Mouse (Mus musculus): ENCODE measurements around the gene Hist1h3d. TPM values are rescaled to one million over a fixed set of nuclear protein-coding genes. Genes with fewer than 3 reads are reported as not detected.
"Not testable (repeated sequence)": the region's sequence is repeated elsewhere in the genome, so short reads cannot be mapped to it uniquely, and the experiment has no call there.

Gene Hist1h3d
- polyA plus RNA-seq, 1 experiment from 2014 or later = 4.6 TPM

GRCm38 (mm10) chr13:23544787-23545120 is 30.8 kb upstream of the Hist1h3d start:
- not testable (repeated sequence) for H3K4me1 ChIP-seq; H3K9me3 ChIP-seq; ATAC-seq (ENCODE audit: low FRiP score, low read depth); H3K36me3 ChIP-seq; H3K27me3 ChIP-seq
- Histone ChIP-seq H3K4me3 (peak overlapping the region; percentile 51), H3K4me2 (replicated peaks) (peak overlapping the region; percentile 63), H3K27ac (replicated peaks) (peak overlapping the region; percentile 92), H3K9ac (replicated peaks) (peak overlapping the region; percentile 59)
- 0% methylated on average over 11 of the region's 14 CpGs for WGBS

- WGBS = 82% methylated on average over 5 of the region's 5 CpGs
- peak overlapping the region; percentile 56; the same call in 1 of the 2 replicates for H3K27ac ChIP-seq (replicated peaks)
These were observed 28.9 kb upstream of the Hist1h3d start for GRCm38 (mm10) chr13:23546694-23547093.

DNA sequence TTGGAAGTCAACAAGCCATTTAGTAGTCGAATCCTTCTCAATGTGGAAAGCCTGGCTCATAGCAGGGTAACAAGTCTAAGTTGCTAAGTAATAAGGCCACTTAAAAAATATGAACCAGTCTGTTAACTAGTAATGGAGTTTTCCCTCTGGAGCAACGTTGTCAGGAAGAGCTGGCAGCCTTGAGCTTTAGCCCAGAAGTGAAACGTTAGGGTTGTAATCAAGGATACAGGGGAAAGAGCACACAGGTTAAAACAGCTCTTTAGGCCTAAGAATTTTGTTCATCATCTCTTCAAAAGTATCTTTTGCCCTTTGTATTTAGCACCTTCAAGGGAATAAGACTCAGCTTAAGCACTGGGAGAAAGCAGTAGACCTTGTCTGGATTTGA is 24.8 kb upstream of the Hist1h3d start:
- ATAC-seq (ENCODE audit: low FRiP score, low read depth) = no peak
- 9% methylated on average over 3 of the region's 3 CpGs for WGBS
- no peaks in the 10 kb centered on the region for H3K9me3 ChIP-seq
- peak overlapping the region; percentile 89 for H3K27ac ChIP-seq (replicated peaks)
- H3K27me3 ChIP-seq = no peaks in the 10 kb centered on the region
- H3K4me2 ChIP-seq (replicated peaks) = peak overlapping the region; percentile 58
- H3K9ac ChIP-seq (replicated peaks) = peak overlapping the region; percentile 53
- peak overlapping the region; percentile 45 for H3K4me3 ChIP-seq
- H3K4me1 ChIP-seq = peaks cover 17% of the 10 kb centered on the region; the same call in 1 of the 2 replicates
- no peaks in the 10 kb centered on the region for H3K36me3 ChIP-seq

More at GRCm38 (mm10) chr13:23546694-23547093, 28.9 kb upstream of the Hist1h3d start:
- no peaks in the 10 kb centered on the region for H3K36me3 ChIP-seq
- no peaks in the 10 kb centered on the region for H3K27me3 ChIP-seq
- no peaks in the 10 kb centered on the region for H3K9me3 ChIP-seq
- H3K4me3 ChIP-seq = no peak overlapping the region
- peaks cover 9% of the 10 kb centered on the region for H3K4me1 ChIP-seq
- ATAC-seq (ENCODE audit: low FRiP score, low read depth) = no peak
- no peak overlapping the region for H3K4me2 ChIP-seq (replicated peaks)
- no peak overlapping the region for H3K9ac ChIP-seq (replicated peaks)

DNA sequence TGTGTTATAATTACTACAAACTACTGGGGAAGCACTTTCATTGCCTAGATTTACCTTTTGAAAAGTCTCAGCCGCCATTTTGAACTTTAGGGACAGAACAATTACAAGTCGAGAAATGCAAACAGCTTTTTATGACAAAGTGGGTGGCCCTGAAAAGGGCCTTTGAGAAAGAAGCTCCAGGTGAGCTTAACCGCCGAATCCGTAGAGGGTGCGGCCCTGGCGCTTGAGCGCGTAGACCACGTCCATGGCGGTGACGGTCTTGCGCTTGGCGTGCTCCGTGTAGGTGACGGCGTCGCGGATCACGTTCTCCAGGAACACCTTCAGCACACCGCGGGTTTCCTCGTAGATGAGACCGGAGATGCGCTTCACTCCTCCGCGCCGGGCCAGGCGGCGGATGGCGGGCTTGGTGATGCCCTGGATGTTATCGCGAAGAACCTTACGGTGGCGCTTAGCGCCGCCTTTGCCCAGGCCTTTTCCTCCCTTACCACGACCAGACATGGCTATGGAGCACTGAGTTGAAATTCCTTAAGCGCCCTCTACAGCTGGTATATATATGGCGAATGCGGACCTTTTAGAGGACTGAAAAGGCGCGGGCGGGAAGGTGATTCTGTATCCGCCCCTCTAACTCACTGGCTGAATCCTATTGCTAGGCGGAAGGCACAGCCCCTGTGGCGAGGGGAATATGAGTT is 24.3 kb upstream of the Hist1h3d start, which contains the start of gene Hist1h4f:
Gene Hist1h4f, minus strand, starts transcription at position 503 of the 689 bp plus-strand sequence.
- H3K27ac ChIP-seq (replicated peaks) = peak within 1 kb of the TSS; percentile 89
- under 1% methylated on average over 47 of the region's 47 CpGs for WGBS
- peak; percentile 86 for ATAC-seq (ENCODE audit: low FRiP score, low read depth)
- H3K27me3 ChIP-seq, H3K36me3 ChIP-seq, H3K9me3 ChIP-seq: not testable (repeated sequence)
- peak within 1 kb of the TSS; percentile 53 for H3K9ac ChIP-seq (replicated peaks)
- H3K4me2 ChIP-seq (replicated peaks) = peak within 1 kb of the TSS; percentile 58
- peak within 1 kb of the TSS; percentile 45 for H3K4me3 ChIP-seq
- peaks cover 17% of the 10 kb centered on the region for H3K4me1 ChIP-seq

- Histone ChIP-seq H3K4me2 (replicated peaks) (peak overlapping the region; percentile 58), H3K4me3 (peak overlapping the region; percentile 45), H3K9ac (replicated peaks) (no peak overlapping the region; the same call in 1 of the 2 replicates), H3K27ac (replicated peaks) (peak overlapping the region; percentile 89), H3K36me3 (no peaks in the 10 kb centered on the region), H3K9me3 (no peaks in the 10 kb centered on the region), H3K4me1 (peaks cover 22% of the 10 kb centered on the region), H3K27me3 (no peaks in the 10 kb centered on the region)
- 51% methylated on average over 8 of the region's 8 CpGs for WGBS
- no peak for ATAC-seq (ENCODE audit: low FRiP score, low read depth)
These were observed 23.3 kb upstream of the Hist1h3d start for GRCm38 (mm10) chr13:23551931-23552914.

GRCm38 (mm10) chr13:23552962-23553361 is 22.6 kb upstream of the Hist1h3d start, which contains the start of gene Hist1h1d:
Gene Hist1h1d, plus strand, starts transcription at chr13:23553262.
- H3K27ac ChIP-seq (replicated peaks) = peak within 1 kb of the TSS; percentile 97
- no peak within 1 kb of the TSS for H3K9ac ChIP-seq (replicated peaks)
- H3K27me3 ChIP-seq = no peaks in the 10 kb centered on the region
- H3K36me3 ChIP-seq = no peaks in the 10 kb centered on the region
- peaks cover 22% of the 10 kb centered on the region for H3K4me1 ChIP-seq
- no peaks in the 10 kb centered on the region for H3K9me3 ChIP-seq
- peak within 1 kb of the TSS; percentile 98 for H3K4me2 ChIP-seq (replicated peaks)
- no peak within 1 kb of the TSS for H3K4me3 ChIP-seq
- no peak for ATAC-seq (ENCODE audit: low FRiP score, low read depth)

GRCm38 (mm10) chr13:23554393-23554792 is 21.2 kb upstream of the Hist1h3d start:
- 26% methylated on average over 9 of the region's 9 CpGs for WGBS
- H3K4me1 ChIP-seq = peaks cover 22% of the 10 kb centered on the region
- no peaks in the 10 kb centered on the region for H3K27me3 ChIP-seq
- H3K4me2 ChIP-seq (replicated peaks) = peak overlapping the region; percentile 98
- no peaks in the 10 kb centered on the region for H3K9me3 ChIP-seq
- no peak for ATAC-seq (ENCODE audit: low FRiP score, low read depth)
- peak overlapping the region; percentile 97 for H3K27ac ChIP-seq (replicated peaks)
- H3K4me3 ChIP-seq = peak overlapping the region; percentile 59
- peak overlapping the region; percentile 75; the same call in 1 of the 2 replicates for H3K9ac ChIP-seq (replicated peaks)
- no peaks in the 10 kb centered on the region for H3K36me3 ChIP-seq

DNA sequence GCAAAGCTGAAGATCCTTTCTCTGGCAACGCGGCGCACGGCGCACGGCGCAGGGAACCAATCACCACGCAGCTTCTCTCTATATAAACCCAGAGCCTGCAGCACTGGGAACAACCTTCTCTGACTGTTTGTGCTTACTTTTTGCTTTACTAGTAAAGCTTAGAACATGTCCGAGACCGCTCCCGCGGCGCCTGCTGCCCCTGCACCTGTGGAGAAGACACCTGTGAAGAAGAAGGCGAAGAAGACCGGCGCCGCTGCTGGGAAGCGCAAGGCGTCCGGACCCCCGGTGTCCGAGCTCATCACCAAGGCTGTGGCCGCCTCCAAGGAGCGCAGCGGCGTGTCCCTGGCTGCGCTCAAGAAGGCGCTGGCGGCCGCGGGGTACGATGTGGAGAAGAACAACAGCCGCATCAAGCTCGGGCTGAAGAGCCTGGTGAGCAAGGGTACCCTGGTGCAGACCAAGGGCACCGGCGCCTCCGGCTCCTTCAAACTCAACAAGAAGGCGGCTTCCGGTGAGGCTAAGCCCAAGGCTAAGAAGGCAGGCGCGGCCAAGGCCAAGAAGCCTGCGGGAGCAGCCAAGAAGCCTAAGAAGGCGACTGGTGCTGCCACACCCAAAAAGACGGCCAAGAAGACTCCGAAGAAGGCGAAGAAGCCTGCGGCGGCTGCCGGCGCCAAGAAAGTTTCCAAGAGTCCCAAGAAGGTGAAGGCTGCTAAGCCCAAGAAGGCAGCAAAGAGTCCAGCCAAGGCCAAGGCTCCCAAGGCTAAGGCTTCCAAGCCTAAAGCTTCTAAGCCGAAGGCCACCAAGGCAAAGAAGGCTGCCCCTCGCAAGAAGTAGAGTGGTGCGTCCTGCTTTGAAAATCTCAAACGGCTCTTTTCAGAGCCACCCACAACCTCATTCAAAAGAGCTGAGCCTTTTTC is 20.4 kb upstream of the Hist1h3d start:
- Histone ChIP-seq H3K9me3 (no peaks in the 10 kb centered on the region), H3K27me3 (no peaks in the 10 kb centered on the region), H3K4me1 (peaks cover 22% of the 10 kb centered on the region), H3K4me3 (peak overlapping the region; percentile 59), H3K36me3 (no peaks in the 10 kb centered on the region), H3K27ac (replicated peaks) (peak overlapping the region; percentile 97), H3K4me2 (replicated peaks) (peak overlapping the region; percentile 98), H3K9ac (replicated peaks) (peak overlapping the region; percentile 75)
- peak; percentile 86 for ATAC-seq (ENCODE audit: low FRiP score, low read depth)
- WGBS = under 1% methylated on average over 54 of the region's 54 CpGs

DNA sequence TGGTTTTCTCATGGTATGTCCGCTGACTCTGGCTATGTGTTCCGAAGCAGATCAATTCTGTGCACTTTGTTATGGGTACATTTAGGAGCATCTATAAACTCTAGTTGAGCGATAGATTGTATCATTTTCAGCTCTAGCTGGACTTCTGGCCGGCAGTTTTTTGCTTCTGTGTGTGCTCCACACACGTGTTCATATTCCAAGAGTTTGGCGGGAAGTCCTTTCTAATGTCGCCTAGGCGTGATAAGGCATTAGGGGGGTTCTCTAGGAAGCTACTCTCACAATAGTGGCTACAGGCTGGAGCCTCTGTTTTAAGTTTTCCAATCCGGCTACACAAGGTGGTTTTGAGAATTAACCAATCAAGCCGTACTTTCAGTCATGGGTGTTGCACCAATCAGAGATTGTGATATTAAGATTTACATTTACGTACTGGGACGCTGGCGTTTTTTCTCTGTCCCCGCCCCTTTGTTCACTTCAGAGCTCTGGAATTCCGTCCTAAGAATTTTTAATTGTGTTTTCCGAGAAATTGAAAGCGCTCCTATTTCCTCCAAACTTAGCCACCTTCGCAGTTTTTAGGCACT is 19.6 kb upstream of the Hist1h3d start:
- WGBS = under 1% methylated on average over 18 of the region's 18 CpGs
- H3K27ac ChIP-seq (replicated peaks) = peak overlapping the region; percentile 97
- H3K4me3 ChIP-seq = peak overlapping the region; percentile 59
- H3K36me3 ChIP-seq = no peaks in the 10 kb centered on the region
- H3K27me3 ChIP-seq = no peaks in the 10 kb centered on the region
- peaks cover 20% of the 10 kb centered on the region for H3K4me1 ChIP-seq
- no peaks in the 10 kb centered on the region for H3K9me3 ChIP-seq
- peak; percentile 76 for ATAC-seq (ENCODE audit: low FRiP score, low read depth)
- peak overlapping the region; percentile 75 for H3K9ac ChIP-seq (replicated peaks)
- H3K4me2 ChIP-seq (replicated peaks) = peak overlapping the region; percentile 98

GRCm38 (mm10) chr13:23556906-23557305 is 18.7 kb upstream of the Hist1h3d start:
- H3K4me2 ChIP-seq (replicated peaks) = peak overlapping the region; percentile 98; the same call in 1 of the 2 replicates
- H3K36me3 ChIP-seq = no peaks in the 10 kb centered on the region
- H3K4me3 ChIP-seq = no peak overlapping the region
- peaks cover 20% of the 10 kb centered on the region for H3K4me1 ChIP-seq
- no peak for ATAC-seq (ENCODE audit: low FRiP score, low read depth)
- no peaks in the 10 kb centered on the region for H3K27me3 ChIP-seq
- H3K9me3 ChIP-seq = no peaks in the 10 kb centered on the region
- H3K27ac ChIP-seq (replicated peaks) = peak overlapping the region; percentile 97; the same call in 1 of the 2 replicates
- whole genome bisulfite sequencing = 68% methylated on average over 3 of the region's 3 CpGs
- H3K9ac ChIP-seq (replicated peaks) = no peak overlapping the region

GRCm38 (mm10) chr13:23560699-23561098 is 14.9 kb upstream of the Hist1h3d start:
- not testable (repeated sequence) for H3K4me1 ChIP-seq; H3K36me3 ChIP-seq; H3K27me3 ChIP-seq; ATAC-seq (ENCODE audit: low FRiP score, low read depth); H3K9ac ChIP-seq (replicated peaks); H3K4me3 ChIP-seq; H3K9me3 ChIP-seq
- 12% methylated on average over 2 of the region's 2 CpGs for WGBS
- Histone ChIP-seq H3K27ac (replicated peaks) (peak overlapping the region; percentile 65), H3K4me2 (replicated peaks) (peak overlapping the region; percentile 26)

All from midbrain, embryonic 12.5 days (tissue).